ENCODE assay signal across 16 mouse cellular contexts in the genomic region with DNA sequence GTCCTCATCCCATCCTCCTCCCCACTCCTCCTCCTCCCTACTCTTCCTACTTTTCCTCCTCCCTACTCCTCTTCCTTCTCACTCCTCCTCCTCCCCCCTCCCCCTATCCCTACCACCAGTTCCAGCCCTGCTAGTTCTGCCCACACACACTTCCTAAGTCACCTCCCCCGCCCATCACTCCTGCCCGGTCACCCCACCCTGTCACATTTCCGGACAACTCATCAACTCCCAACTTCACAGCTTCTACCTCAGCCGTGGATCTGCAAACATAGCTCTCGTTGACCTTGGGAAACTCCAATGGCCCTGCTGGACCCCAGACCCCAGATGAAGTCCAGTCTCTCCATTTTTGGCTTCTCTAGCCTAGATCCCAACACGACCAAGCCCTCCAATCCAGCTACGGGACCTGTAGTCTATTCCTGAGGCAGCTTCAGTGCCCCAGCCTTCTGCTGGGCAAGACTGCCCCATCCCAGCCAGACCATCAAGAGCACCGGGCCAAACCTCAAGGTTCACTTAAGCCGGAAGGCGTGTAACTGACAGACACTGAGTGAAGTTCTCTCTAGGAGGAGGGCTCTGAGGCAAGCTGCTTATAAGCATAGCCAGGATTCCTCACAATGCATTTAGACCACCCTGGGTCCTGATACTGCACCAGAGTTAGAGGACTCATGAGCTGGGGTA. TPM values are rescaled to one million over a fixed set of nuclear protein-coding genes. Genes with fewer than 3 reads are reported as not detected.
DNase-seq lines count a peak whose midpoint lies in the region; ATAC-seq and TF ChIP-seq lines count a peak whose summit lies in the region.
"Had no signal": no experiment of that assay in that cellular context is flagged by ENCODE, and none has a peak within 500 bp of the region (broad histone marks: within the 10 kb centered on the region; RNA-seq: fewer than 3 reads in every experiment).

No protein-coding gene starts in this region.

- no peaks in the 10 kb centered on the region for H3K79me3 ChIP-seq in C2C12 (ENCODE audit: low read depth)

- DNase-seq in kidney, postnatal 0 days (ENCODE audit: low spot score), result no peak
- DNase-seq in MEL (ENCODE audit: low read depth, low spot score), result peak; percentile 30
- no peak for DNase-seq in adrenal gland, postnatal 14 days
- no peak for DNase-seq in left cerebral cortex, postnatal 36 days (ENCODE audit: low spot score in 2 of 2)
- DNase-seq: cerebellum, adult 11-12 months; cerebellum, postnatal 36 days; gastrocnemius, postnatal 25 days; kidney, postnatal 10 days; thymus, adult 18-20 months had no signal

- ATAC-seq in kidney, postnatal 0 days (replicated peaks; ENCODE audit: low FRiP score, low read depth), result 0 out of 2 replicates have a peak, but pooled peaks have one; percentile 15
- no peak for ATAC-seq in kidney, embryonic 15.5 days (replicated peaks; ENCODE audit: low FRiP score)
- peak; percentile 56 for ATAC-seq in megakaryocyte progenitor cell, adult 5-6 weeks (replicated peaks; ENCODE audit: poor library complexity)
- ATAC-seq: inflammation-experienced regulatory T-cells, adult 6 months; midbrain, embryonic 13.5 days had no signal

- intact Hi-C loops in left cerebral cortex, postnatal 36 days (cut with DNase I), result no loop called here

- no peaks in the 10 kb centered on the region for H3K36me3 ChIP-seq in kidney, postnatal 0 days (ENCODE audit: insufficient read depth, low read length)
- no peaks in the 10 kb centered on the region for H3K36me3 ChIP-seq in kidney, embryonic 15.5 days
- H3K36me3 ChIP-seq in C2C12 (ENCODE audit: control insufficient read depth, insufficient read depth), result no peaks in the 10 kb centered on the region
- peaks cover 0 to 2% of the 10 kb centered on the region in 2 experiments; a peak in 1 of 4 replicates for H3K36me3 ChIP-seq in MEL (ENCODE audit: control insufficient read depth in 1 of 2, insufficient read depth in 2 of 2, low read length in 2 of 2)
- H3K36me3 ChIP-seq: forebrain, embryonic 10.5 days; midbrain, embryonic 13.5 days had no signal

- no peak for TF ChIP-seq RAD21 in MEL (IDR thresholded peaks at IDR 0.05; ENCODE audit: low read depth, low read length)

- H3K9ac ChIP-seq in kidney, postnatal 0 days (ENCODE audit: low read depth, low read length), result no peak overlapping the region
- no peak overlapping the region for H3K9ac ChIP-seq in kidney, embryonic 15.5 days
- no peak overlapping the region for H3K9ac ChIP-seq in MEL (ENCODE audit: control insufficient read depth, low read depth, low read length, poor library complexity, severe bottlenecking)
- H3K9ac ChIP-seq: midbrain, embryonic 13.5 days had no signal

- H3K4me2 ChIP-seq in kidney, postnatal 0 days (ENCODE audit: low read length), result no peak overlapping the region
- no peak overlapping the region for H3K4me2 ChIP-seq in kidney, embryonic 15.5 days
- H3K4me2 ChIP-seq: midbrain, embryonic 13.5 days had no signal

- TF ChIP-seq POLR2A in MEL (IDR thresholded peaks at IDR 0.05; ENCODE audit: control insufficient read depth in 1 of 2, insufficient read depth in 1 of 2, low read depth in 1 of 2, low read length in 2 of 2, poor library complexity in 1 of 2), result no peak

- H3K4me3 ChIP-seq in kidney, postnatal 0 days (replicated peaks; ENCODE audit: low read depth, low read length), result no peak overlapping the region
- no peak overlapping the region for H3K4me3 ChIP-seq in kidney, embryonic 15.5 days (replicated peaks)
- H3K4me3 ChIP-seq in C2C12 (ENCODE audit: insufficient read depth, poor library complexity, severe bottlenecking), result no peak overlapping the region
- no peak overlapping the region for H3K4me3 ChIP-seq in MEL (ENCODE audit: control insufficient read depth in 1 of 2, insufficient read depth in 1 of 2, low read depth in 2 of 2, low read length in 2 of 2)
- H3K4me3 ChIP-seq: forebrain, embryonic 10.5 days; midbrain, embryonic 13.5 days had no signal

- TF ChIP-seq EP300 in MEL (IDR thresholded peaks at IDR 0.05; ENCODE audit: low read depth in 1 of 2, low read length in 2 of 2), result no peak; a peak in 1 of 4 replicates

- H3ac ChIP-seq in C2C12 (ENCODE audit: control insufficient read depth, insufficient read length, low read depth), result peak overlapping the region; percentile 16

- H3K27me3 ChIP-seq in kidney, postnatal 0 days (ENCODE audit: insufficient read depth, low read length), result no peaks in the 10 kb centered on the region
- no peaks in the 10 kb centered on the region for H3K27me3 ChIP-seq in kidney, embryonic 15.5 days
- H3K27me3 ChIP-seq in C2C12 (ENCODE audit: control insufficient read depth, insufficient read depth, insufficient read length), result no peaks in the 10 kb centered on the region
- H3K27me3 ChIP-seq in MEL (ENCODE audit: control insufficient read depth in 1 of 2, insufficient read depth in 2 of 2, low read length in 2 of 2), result no peaks in the 10 kb centered on the region; a peak in 1 of 4 replicates
- H3K27me3 ChIP-seq: midbrain, embryonic 13.5 days had no signal

- 47% methylated on average over 10 of the region's 10 CpGs for WGBS in kidney, postnatal 0 days
- WGBS in kidney, embryonic 15.5 days, result 47% methylated on average over 10 of the region's 10 CpGs

- H3K79me2 ChIP-seq in C2C12 (ENCODE audit: control insufficient read depth, insufficient read depth) (no peaks in the 10 kb centered on the region), MEL (ENCODE audit: control insufficient read depth, insufficient read depth, low read length, poor library complexity) (no peaks in the 10 kb centered on the region)

- no peak for TF ChIP-seq CTCF in kidney, postnatal 0 days (IDR thresholded peaks at IDR 0.05; ENCODE audit: low read depth)
- no peak for TF ChIP-seq CTCF in C2C12 (IDR thresholded peaks at IDR 0.05; ENCODE audit: control insufficient read depth, insufficient read depth, insufficient read length)
- TF ChIP-seq CTCF in MEL (IDR thresholded peaks at IDR 0.05 in 2 of 3, conservative IDR thresholded peaks at IDR 0.05 in 1 of 3; ENCODE audit: control insufficient read depth in 1 of 3, insufficient read depth in 1 of 3, low read depth in 2 of 3, low read length in 3 of 3, poor library complexity in 1 of 3, severe bottlenecking in 1 of 3), result no peak

- no peaks in the 10 kb centered on the region for H3K4me1 ChIP-seq in kidney, postnatal 0 days (replicated peaks; ENCODE audit: insufficient read depth, low read length)
- peaks cover 12% of the 10 kb centered on the region; the same call in 1 of the 2 replicates for H3K4me1 ChIP-seq in kidney, embryonic 15.5 days
- peaks cover 0 to 16% of the 10 kb centered on the region in 2 experiments; a peak in 2 of 4 replicates for H3K4me1 ChIP-seq in MEL (ENCODE audit: control insufficient read depth in 1 of 2, insufficient read depth in 2 of 2, low read length in 2 of 2)
- H3K4me1 ChIP-seq: midbrain, embryonic 13.5 days had no signal

- H3K27ac ChIP-seq in kidney, postnatal 0 days, result no peak overlapping the region
- H3K27ac ChIP-seq in kidney, embryonic 15.5 days, result no peak overlapping the region
- H3K27ac ChIP-seq in MEL (ENCODE audit: control insufficient read depth, low read depth, low read length), result peak overlapping the region; percentile 5; the same call in 1 of the 2 replicates
- H3K27ac ChIP-seq: forebrain, embryonic 10.5 days; midbrain, embryonic 13.5 days had no signal

- H3K9me3 ChIP-seq in kidney, postnatal 0 days (replicated peaks; ENCODE audit: low read length), result no peaks in the 10 kb centered on the region
- H3K9me3 ChIP-seq in kidney, embryonic 15.5 days (replicated peaks), result no peaks in the 10 kb centered on the region
- H3K9me3 ChIP-seq in MEL (replicated peaks; ENCODE audit: insufficient read depth, low read length), result no peaks in the 10 kb centered on the region
- H3K9me3 ChIP-seq: forebrain, embryonic 10.5 days; midbrain, embryonic 13.5 days had no signal

TF ChIP-seq in C2C12, 6 proteins besides CTCF, POLR2A, EP300 and RAD21:
- TF ChIP-seq MAX (IDR thresholded peaks at IDR 0.05) (peak; percentile 19), MYOG (IDR thresholded peaks at IDR 0.05; ENCODE audit: control insufficient read depth, extremely low read depth, insufficient read length) (no peak)
TF ChIP-seq in C2C12: peak in this region for 1.

TF ChIP-seq in MEL, 35 proteins besides CTCF, POLR2A, EP300 and RAD21:
- TF ChIP-seq ELF1 (IDR thresholded peaks at IDR 0.05; ENCODE audit: low read depth, low read length), result no peak
- TF ChIP-seq SIN3A (IDR thresholded peaks at IDR 0.05; ENCODE audit: low read length), result no peak
- no peak for TF ChIP-seq ZKSCAN1 (IDR thresholded peaks at IDR 0.05; ENCODE audit: low read depth, low read length)
- TF ChIP-seq CHD1 (IDR thresholded peaks at IDR 0.05; ENCODE audit: low read depth, low read length), result no peak
- no peak for TF ChIP-seq TAL1 (IDR thresholded peaks at IDR 0.05; ENCODE audit: low read length)
- no peak for TF ChIP-seq MAZ (IDR thresholded peaks at IDR 0.05; ENCODE audit: low read depth, low read length)
- no peak for TF ChIP-seq GABPA (IDR thresholded peaks at IDR 0.05; ENCODE audit: low read depth, low read length)
- no peak for TF ChIP-seq ZC3H11A (IDR thresholded peaks at IDR 0.05; ENCODE audit: low read depth, low read length)
- no peak for TF ChIP-seq JUND (IDR thresholded peaks at IDR 0.05; ENCODE audit: low read depth, low read length)
- no peak for TF ChIP-seq TBP (IDR thresholded peaks at IDR 0.05; ENCODE audit: low read depth, low read length)
- no peak for TF ChIP-seq POLR2AphosphoS2 (IDR thresholded peaks at IDR 0.05; ENCODE audit: low read length)
- no peak for TF ChIP-seq MXI1 (IDR thresholded peaks at IDR 0.05; ENCODE audit: low read depth, low read length)
- TF ChIP-seq MYB (IDR thresholded peaks at IDR 0.05; ENCODE audit: low read depth, low read length), result no peak
- no peak for TF ChIP-seq KAT2A (conservative IDR thresholded peaks at IDR 0.05; ENCODE audit: low read depth, low read length)
- TF ChIP-seq CHD2 (IDR thresholded peaks at IDR 0.05; ENCODE audit: low read length), result no peak
- no peak for TF ChIP-seq USF2 (IDR thresholded peaks at IDR 0.05; ENCODE audit: borderline replicate concordance in 1 of 2, insufficient read depth in 1 of 2, low read depth in 1 of 2, low read length in 2 of 2)
- no peak for TF ChIP-seq POLR2AphosphoS5 (IDR thresholded peaks at IDR 0.05; ENCODE audit: borderline replicate concordance, low read depth, low read length)

RNA-seq across cellular contexts. Expression of a gene that starts 42.6 kb away (rescaled TPM):
- 0.04 TPM in 2 replicates for polyA plus RNA-seq in kidney, postnatal 0 days (2015; fragmentation: Nextera tagmentation; extraction: Ambion mirVana)
- polyA plus RNA-seq in kidney, embryonic 15.5 days (2015; fragmentation: Nextera tagmentation; extraction: Ambion mirVana), result 0.28 and 0.30 TPM in 2 replicates
- polyA plus RNA-seq in C2C12 (2012; fragmentation: generic; extraction: Trizol) (0.01 TPM), MEL (2012; ENCODE audit: insufficient read depth in 1 of 2, insufficient read length in 2 of 2, low read depth in 1 of 2, low replicate concordance in 2 of 2, missing spikeins in 1 of 2) (not detected)
- total RNA-seq in MEL (2012; rRNA removed), result not detected in 2 replicates
- not detected in 2 replicates for total RNA-seq in megakaryocyte progenitor cell, adult 5-6 weeks (2015)
- not detected in 2 replicates for total RNA-seq in megakaryocyte progenitor cell, adult 5-6 weeks (2017)
- 0.33 and 1.4 TPM in 2 replicates for total RNA-seq in adrenal gland, postnatal 14 days (2021)
- total RNA-seq in left cerebral cortex, postnatal 36 days (2021), result 10 to 100 TPM; 43.0 to 53.0 TPM
- total RNA-seq: gastrocnemius, postnatal 25 days had no signal
- polyA plus RNA-seq: heart, postnatal 0 days had no signal

Comparison
In these comparisons a context has a peak if more than half of its experiments do, and no peak if none do; other contexts are left out.
1. RNA of a gene that starts 42.6 kb away (total RNA-seq): 43.0 to 53.0 TPM in left cerebral cortex, postnatal 36 days; 0.33 to 1.4 TPM in adrenal gland, postnatal 14 days, not detected in MEL and not detected in megakaryocyte progenitor cell, adult 5-6 weeks; every median in the first group is over 10 times any median in the second.